In genomic region chr2:180589123-180589831, GRCm38 (mm10) we compare ENCODE assay signal across 8 mouse cellular contexts. TPM values are rescaled to one million over a fixed set of nuclear protein-coding genes. Genes with fewer than 3 reads are reported as not detected.
DNase-seq lines count a peak whose midpoint lies in the region; ATAC-seq and TF ChIP-seq lines count a peak whose summit lies in the region.

Gene Ogfr (plus strand): TSS chr2:180589245.

- ATAC-seq in heart, embryonic 12.5 days (ENCODE audit: insufficient number of reproducible peaks, low FRiP score), result peak; percentile 90
- peak; percentile 93 for ATAC-seq in kidney, embryonic 16.5 days (ENCODE audit: low FRiP score, low TSS enrichment)

- peaks cover 24% of the 10 kb centered on the region for H3K79me2 ChIP-seq in C2C12 (ENCODE audit: control insufficient read depth, insufficient read depth)

- peak within 1 kb of the TSS; percentile 92 for H3ac ChIP-seq in C2C12 (ENCODE audit: control insufficient read depth, insufficient read length, low read depth)

- peak within 1 kb of the TSS; percentile 96 for H3K9ac ChIP-seq in heart, embryonic 12.5 days
- H3K9ac ChIP-seq in kidney, embryonic 16.5 days (replicated peaks; ENCODE audit: low read length), result peak within 1 kb of the TSS; percentile 89

- peak within 1 kb of the TSS; percentile 80 for H3K4me3 ChIP-seq in C2C12 (ENCODE audit: insufficient read depth, poor library complexity, severe bottlenecking)
- H3K4me3 ChIP-seq in erythroblast, embryonic 14.5 days (replicated peaks), result peak within 1 kb of the TSS; percentile 100
- peak within 1 kb of the TSS; percentile 96 for H3K4me3 ChIP-seq in heart, embryonic 12.5 days
- H3K4me3 ChIP-seq in kidney, embryonic 16.5 days (ENCODE audit: low read length), result peak within 1 kb of the TSS; percentile 91

- peaks cover 47% of the 10 kb centered on the region for H3K36me3 ChIP-seq in C2C12 (ENCODE audit: control insufficient read depth, insufficient read depth)
- peaks cover 67% of the 10 kb centered on the region for H3K36me3 ChIP-seq in erythroblast, embryonic 14.5 days (ENCODE audit: control insufficient read depth)
- peaks cover 61% of the 10 kb centered on the region for H3K36me3 ChIP-seq in heart, embryonic 12.5 days
- peaks cover 47% of the 10 kb centered on the region for H3K36me3 ChIP-seq in kidney, embryonic 16.5 days (ENCODE audit: insufficient read depth, low read length)

- H3K9me3 ChIP-seq in erythroblast, embryonic 14.5 days (ENCODE audit: control insufficient read depth, low read length), result no peaks in the 10 kb centered on the region
- H3K9me3 ChIP-seq in heart, embryonic 12.5 days (replicated peaks), result no peaks in the 10 kb centered on the region
- no peaks in the 10 kb centered on the region for H3K9me3 ChIP-seq in kidney, embryonic 16.5 days (ENCODE audit: low read length)

- H3K79me3 ChIP-seq in C2C12 (ENCODE audit: low read depth), result peaks cover 8% of the 10 kb centered on the region

- H3K27me3 ChIP-seq in C2C12 (ENCODE audit: control insufficient read depth, insufficient read depth, insufficient read length), result no peaks in the 10 kb centered on the region
- no peaks in the 10 kb centered on the region for H3K27me3 ChIP-seq in erythroblast, embryonic 14.5 days (ENCODE audit: control insufficient read depth)
- H3K27me3 ChIP-seq in heart, embryonic 12.5 days (replicated peaks), result no peaks in the 10 kb centered on the region
- no peaks in the 10 kb centered on the region for H3K27me3 ChIP-seq in kidney, embryonic 16.5 days (ENCODE audit: insufficient read depth, low read length)

- DNase-seq in brain, adult 2 months (ENCODE audit: low read depth, low spot score), result peak; percentile 87
- peak; percentile 86 for DNase-seq in liver
- DNase-seq in monocyte, adult 2 months (ENCODE audit: low read depth in 1 of 2, low spot score in 2 of 2), result peak; percentile 20 to 67
- DNase-seq in spleen, postnatal 14 days (ENCODE audit: low spot score in 2 of 2), result peak; percentile 63 to 75

- no peak for TF ChIP-seq CTCF in C2C12 (IDR thresholded peaks at IDR 0.05; ENCODE audit: control insufficient read depth, insufficient read depth, insufficient read length)

- H3K4me1 ChIP-seq in erythroblast, embryonic 14.5 days (ENCODE audit: control insufficient read depth), result peaks cover 26% of the 10 kb centered on the region
- H3K4me1 ChIP-seq in heart, embryonic 12.5 days (replicated peaks), result peaks cover 7% of the 10 kb centered on the region
- H3K4me1 ChIP-seq in kidney, embryonic 16.5 days (ENCODE audit: insufficient read depth, low read length), result peaks cover 8% of the 10 kb centered on the region

- H3K27ac ChIP-seq in heart, embryonic 12.5 days (ENCODE audit: poor library complexity, severe bottlenecking), result peak within 1 kb of the TSS; percentile 95
- peak within 1 kb of the TSS; percentile 92 for H3K27ac ChIP-seq in kidney, embryonic 16.5 days (ENCODE audit: low read length)

- H3K4me2 ChIP-seq in heart, embryonic 12.5 days, result peak within 1 kb of the TSS; percentile 88
- peak within 1 kb of the TSS; percentile 81 for H3K4me2 ChIP-seq in kidney, embryonic 16.5 days (replicated peaks; ENCODE audit: low read depth, low read length)

- WGBS in heart, embryonic 12.5 days, result under 1% methylated on average over 64 of the region's 67 CpGs
- WGBS in kidney, embryonic 16.5 days, result under 1% methylated on average over 67 of the region's 67 CpGs

TF ChIP-seq in C2C12, 6 proteins besides CTCF, POLR2A, EP300 and RAD21:
- no peak for TF ChIP-seq MAX (IDR thresholded peaks at IDR 0.05)
- no peak for TF ChIP-seq USF1 (IDR thresholded peaks at IDR 0.05; ENCODE audit: low read depth)
- no peak for TF ChIP-seq CEBPB (IDR thresholded peaks at IDR 0.05; ENCODE audit: low read depth)
- TF ChIP-seq MYOD1 (IDR thresholded peaks at IDR 0.05; ENCODE audit: control insufficient read depth, insufficient read length, low read depth), result no peak
- no peak for TF ChIP-seq MYOG (IDR thresholded peaks at IDR 0.05; ENCODE audit: control insufficient read depth, extremely low read depth, insufficient read length)
- no peak for TF ChIP-seq FOSL1 (IDR thresholded peaks at IDR 0.05; ENCODE audit: insufficient read depth, low read length, poor library complexity, severe bottlenecking)
TF ChIP-seq in C2C12: peak in this region for 0.

RNA-seq across cellular contexts. Expression of gene Ogfr, which starts in this region (rescaled TPM):
- polyA plus RNA-seq in C2C12 (2012; fragmentation: generic; extraction: Trizol), result 61.5 TPM
- 8.1 and 8.8 TPM in 2 replicates for polyA plus RNA-seq in erythroblast, embryonic 14.5 days (2012)
- polyA plus RNA-seq in heart, embryonic 12.5 days (2016; fragmentation: Nextera tagmentation; extraction: Ambion mirVana), result 58.0 and 62.1 TPM in 2 replicates
- polyA plus RNA-seq in kidney, embryonic 16.5 days (2015; fragmentation: Nextera tagmentation; extraction: Ambion mirVana), result 67.3 and 69.3 TPM in 2 replicates

Comparison
In these comparisons a context has a peak if more than half of its experiments do, and no peak if none do; other contexts are left out.
1. Peak in every context shown above with its lines: DNase-seq, ATAC-seq, H3K4me3 ChIP-seq and H3K27ac ChIP-seq.